ENCODE assay signal across 30 mouse cellular contexts in the genomic region with DNA sequence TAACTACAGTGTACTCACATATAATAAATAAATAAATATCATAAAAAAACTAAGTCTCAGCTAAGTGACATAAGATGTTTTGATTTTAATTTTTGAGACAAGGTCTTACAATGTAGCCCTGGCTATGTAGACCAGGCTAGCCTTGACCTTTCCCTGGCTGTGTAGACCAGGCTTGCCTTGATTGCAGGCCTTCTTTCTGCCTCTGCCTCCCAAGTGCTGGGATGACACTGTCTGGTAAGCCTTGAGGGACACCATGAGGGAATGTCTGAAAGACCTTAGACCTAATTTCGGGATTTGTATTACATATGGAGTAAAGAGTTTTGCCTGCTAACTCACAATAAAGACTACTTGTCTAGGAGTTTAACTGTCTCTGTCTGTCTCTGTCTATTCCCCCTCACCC.
"Had no signal": no experiment of that assay in that cellular context is flagged by ENCODE, and none has a peak within 500 bp of the region (broad histone marks: within the 10 kb centered on the region; RNA-seq: fewer than 3 reads in every experiment).

No protein-coding gene starts in this region.

- H3K4me2 ChIP-seq: heart, embryonic 11.5 days; heart, embryonic 12.5 days; heart, embryonic 13.5 days; heart, embryonic 15.5 days; hindbrain, embryonic 12.5 days; hindbrain, embryonic 13.5 days; hindbrain, embryonic 14.5 days; hindbrain, embryonic 15.5 days; intestine, embryonic 15.5 days; kidney, embryonic 15.5 days had no signal

- DNase-seq: heart, postnatal 10 days; heart, postnatal 14 days; heart, postnatal 36 days; kidney, adult 11 months; kidney, adult 18-20 months; kidney, adult 2 months; kidney, adult 8-10 months; kidney, adult 9 months; kidney, postnatal 10 days; kidney, postnatal 14 days; layer of hippocampus, adult 9-11 months; layer of hippocampus, postnatal 36 days had no signal

- H3K36me3 ChIP-seq: heart, embryonic 10.5 days; heart, embryonic 12.5 days; heart, embryonic 13.5 days; heart, embryonic 15.5 days; hindbrain, embryonic 10.5 days; hindbrain, embryonic 12.5 days; hindbrain, embryonic 13.5 days; hindbrain, embryonic 15.5 days; intestine, embryonic 15.5 days; kidney, embryonic 15.5 days had no signal

- H3K9ac ChIP-seq: heart, embryonic 12.5 days; heart, embryonic 13.5 days; heart, embryonic 15.5 days; hindbrain, embryonic 12.5 days; hindbrain, embryonic 13.5 days; hindbrain, embryonic 14.5 days; hindbrain, embryonic 15.5 days; intestine, embryonic 15.5 days; kidney, embryonic 15.5 days had no signal

- H3K9me3 ChIP-seq: heart, embryonic 10.5 days; heart, embryonic 12.5 days; heart, embryonic 13.5 days; heart, embryonic 15.5 days; hindbrain, embryonic 10.5 days; hindbrain, embryonic 12.5 days; hindbrain, embryonic 13.5 days; hindbrain, embryonic 15.5 days; intestine, embryonic 15.5 days; kidney, embryonic 15.5 days had no signal

- ATAC-seq: hindbrain, embryonic 16.5 days; hindbrain, postnatal 0 days; intestine, embryonic 15.5 days; intestine, embryonic 16.5 days; intestine, postnatal 0 days had no signal

- H3K27me3 ChIP-seq: heart, embryonic 12.5 days; heart, embryonic 13.5 days; heart, embryonic 15.5 days; hindbrain, embryonic 12.5 days; hindbrain, embryonic 13.5 days; hindbrain, embryonic 15.5 days; intestine, embryonic 15.5 days; kidney, embryonic 15.5 days had no signal

- H3K27ac ChIP-seq: heart, embryonic 10.5 days; heart, embryonic 13.5 days; hindbrain, embryonic 10.5 days; hindbrain, embryonic 12.5 days; hindbrain, embryonic 14.5 days; hindbrain, embryonic 15.5 days; hindbrain, postnatal 0 days; intestine, embryonic 15.5 days; kidney, embryonic 15.5 days; kidney, postnatal 0 days; layer of hippocampus, adult 2 months had no signal

- H3K4me3 ChIP-seq: heart, embryonic 10.5 days; heart, embryonic 12.5 days; heart, embryonic 13.5 days; heart, embryonic 15.5 days; hindbrain, embryonic 10.5 days; hindbrain, embryonic 12.5 days; hindbrain, embryonic 13.5 days; hindbrain, embryonic 15.5 days; intestine, embryonic 15.5 days; kidney, embryonic 15.5 days; layer of hippocampus, adult 2 months had no signal
